Mouse (Mus musculus) v-Abl transformed pro-B cells (cell line): ENCODE results near the gene Rab31.

ENCODE experiments used
- in situ Hi-C, 2 experiments: fragments of 400-800 bp; cut with MboI; formaldehyde crosslinking; loops; one replicate each; pipeline ENCODE4 v1.15.1; 2025; ENCODE audit not compliant: unreplicated experiment in 2 of 2

The Rab31 gene

DNA sequence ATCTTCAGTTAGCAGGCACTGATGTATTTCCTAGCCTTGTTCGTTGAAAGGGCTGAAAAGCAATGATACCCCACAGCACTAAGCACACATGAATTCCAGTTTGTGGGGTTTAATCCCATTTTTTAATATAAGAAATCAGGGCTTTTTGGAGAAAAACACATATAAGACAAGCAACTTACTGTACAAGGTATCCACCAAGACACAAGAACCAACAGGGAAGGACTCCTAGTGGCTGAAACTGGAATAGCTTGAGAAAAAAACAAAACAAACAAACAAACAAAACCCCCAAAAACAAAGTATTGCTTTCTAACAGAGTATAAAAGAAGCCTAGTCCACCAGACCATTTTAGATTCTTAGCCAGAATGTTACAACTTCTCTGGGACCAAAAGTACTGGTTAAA lies 94.8 kb downstream of the Rab31 start:
- in situ Hi-C loops, result no loop called here

GRCm38 (mm10) chr17:65676536-65676935 lies 96.0 kb downstream of the Rab31 start:
- in situ Hi-C loops, result no loop called here

GRCm38 (mm10) chr17:65675985-65676384 lies 96.6 kb downstream of the Rab31 start:
- in situ Hi-C loops, result no loop called here

DNA sequence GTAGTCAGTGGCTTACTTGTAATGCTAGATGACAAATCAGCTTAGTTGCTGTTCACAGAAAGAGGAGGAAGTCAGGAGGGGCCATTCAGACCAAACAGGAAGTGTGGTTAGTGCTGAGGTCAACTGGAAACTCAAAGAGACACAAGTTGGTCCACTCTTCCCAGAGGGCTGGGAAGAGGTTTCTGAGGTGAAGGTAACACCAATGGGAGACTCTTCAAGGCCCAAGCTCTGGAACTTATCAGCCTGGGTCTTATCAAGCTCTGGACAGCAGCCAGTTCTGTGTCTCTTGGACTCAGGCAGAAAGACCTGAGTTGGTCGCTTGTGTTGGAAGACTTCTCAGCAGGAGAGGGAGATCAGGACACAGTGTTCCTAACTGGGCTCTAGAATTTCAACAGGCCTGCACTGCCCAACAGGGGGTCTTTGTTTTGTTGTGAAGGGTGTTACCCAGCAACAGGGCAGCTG lies 97.8 kb downstream of the Rab31 start:
- in situ Hi-C loops, result no loop called here

DNA sequence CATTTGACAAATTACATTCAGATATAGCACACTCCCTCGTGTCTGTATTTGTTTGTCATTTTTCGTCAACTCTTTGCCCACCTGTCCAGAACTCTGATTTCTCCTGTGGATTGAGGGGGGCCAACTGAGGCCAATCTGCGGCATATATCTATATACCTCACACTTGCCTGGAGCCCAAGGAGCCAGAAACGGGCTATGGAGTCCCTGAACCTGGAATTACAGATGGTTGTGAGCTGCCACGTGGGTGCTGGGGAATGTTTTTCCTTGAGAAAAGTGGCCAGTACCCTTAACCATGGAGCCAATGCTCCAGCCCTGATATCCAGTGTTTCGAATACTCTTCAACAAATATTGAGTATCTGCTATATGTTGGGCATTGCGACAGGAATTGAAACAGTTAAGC lies 99.6 kb downstream of the Rab31 start:
- in situ Hi-C loops, result no loop called here

DNA sequence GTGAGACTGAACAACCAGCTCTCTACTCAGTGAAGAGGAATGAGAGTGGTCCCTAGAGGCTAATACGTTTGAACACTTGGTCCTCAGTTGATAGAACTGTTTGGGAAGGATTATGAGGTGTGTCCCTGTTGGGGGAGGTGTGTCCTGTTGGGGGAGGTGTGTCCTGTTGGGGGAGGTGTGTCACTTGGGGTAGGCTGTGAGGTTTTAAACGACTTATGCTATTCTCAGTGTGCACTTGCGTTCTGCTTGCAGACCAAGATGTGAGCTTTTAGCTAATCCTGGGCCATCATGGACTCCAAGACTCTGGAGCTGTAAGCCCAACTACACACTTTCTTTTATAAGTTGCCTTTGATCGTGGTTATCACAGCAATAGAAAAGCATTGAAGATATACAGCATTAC lies 103.5 kb downstream of the Rab31 start:
- in situ Hi-C loops, result no loop called here

DNA sequence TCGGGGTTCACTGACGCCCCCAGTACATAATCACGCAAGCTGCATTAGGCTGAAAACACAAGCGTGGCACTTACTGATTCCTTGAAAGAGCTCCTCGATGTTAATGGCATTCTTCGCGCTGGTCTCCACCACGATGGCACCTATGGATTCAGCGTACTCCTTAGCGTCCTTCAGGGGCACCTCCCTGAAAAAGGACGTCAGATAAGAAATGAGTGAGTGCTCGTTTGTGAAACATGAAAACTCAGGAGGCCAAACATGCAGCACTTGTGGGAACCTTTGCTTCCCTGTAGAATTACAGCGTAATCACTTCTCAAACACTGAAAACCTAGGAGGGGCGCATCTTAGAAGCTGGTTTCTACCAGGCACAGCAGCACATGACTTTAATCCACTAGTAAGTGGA lies 104.8 kb downstream of the Rab31 start:
- in situ Hi-C loops, result no loop called here

DNA sequence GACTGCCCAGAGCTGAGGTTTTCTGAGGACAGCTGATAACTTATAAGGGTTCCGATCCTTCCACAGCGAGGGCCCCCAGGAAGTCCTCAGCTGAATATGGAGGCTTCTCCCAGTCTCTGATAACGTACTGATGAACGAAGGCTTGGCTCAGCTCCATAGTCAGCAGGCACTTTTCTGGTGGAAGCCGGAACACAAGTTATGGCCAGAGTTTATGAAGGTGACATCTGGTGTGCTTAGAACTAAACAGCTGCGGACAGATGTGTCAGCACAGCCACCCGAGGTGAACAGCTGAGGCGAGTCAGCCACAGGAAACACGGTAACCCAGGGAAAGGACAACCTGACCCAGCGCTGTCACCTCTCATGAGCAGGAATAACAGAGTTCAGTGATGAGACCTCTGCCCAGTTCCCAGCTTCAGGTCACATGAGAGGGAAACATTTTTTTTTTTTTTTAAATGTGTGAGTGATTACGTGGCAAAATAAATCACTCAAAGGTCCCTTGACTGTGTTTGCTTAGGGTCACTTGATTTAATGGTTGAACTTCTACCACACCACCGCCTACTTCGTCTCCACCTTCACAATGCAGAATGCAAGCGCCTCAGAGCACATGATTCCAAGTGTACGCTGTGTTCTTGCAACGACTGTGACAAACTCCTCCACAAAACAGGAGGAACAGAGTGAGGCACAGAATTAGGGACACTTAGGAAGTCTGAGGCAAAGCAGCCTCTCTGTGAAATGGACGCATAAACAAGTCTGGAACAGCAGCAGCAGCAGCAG lies 106.0 kb downstream of the Rab31 start:
- in situ Hi-C loops, result no loop called here

- in situ Hi-C loops, result no loop called here
Observed at GRCm38 (mm10) chr17:65665786-65666387, 106.7 kb downstream of the Rab31 start.

- in situ Hi-C loops, result no loop called here
Observed at GRCm38 (mm10) chr17:65663329-65664078, 109.0 kb downstream of the Rab31 start.

GRCm38 (mm10) chr17:65662662-65663061 lies 109.9 kb downstream of the Rab31 start:
- in situ Hi-C loops, result no loop called here

- in situ Hi-C loops, result no loop called here
Observed at GRCm38 (mm10) chr17:65658416-65658815, 114.1 kb downstream of the Rab31 start.

DNA sequence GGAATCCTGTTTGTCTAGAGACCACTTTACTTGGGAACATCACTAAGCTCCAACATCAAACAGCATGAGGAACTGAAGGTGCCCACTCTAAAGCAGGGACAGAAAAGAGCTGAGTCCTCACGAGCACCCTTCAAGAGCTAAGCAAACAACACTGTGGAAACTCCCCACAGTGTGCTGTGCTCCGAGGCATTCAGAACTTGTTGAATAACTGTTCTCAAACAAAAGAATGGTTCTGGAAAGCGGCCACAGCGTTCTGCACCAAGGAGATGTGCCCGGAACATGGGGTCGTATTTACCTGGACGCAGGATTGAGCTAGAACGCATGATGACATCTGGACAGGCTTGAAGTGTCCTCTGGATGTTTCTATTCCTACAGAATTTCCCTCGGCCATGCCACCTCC lies 114.6 kb downstream of the Rab31 start:
- in situ Hi-C loops, result no loop called here

- in situ Hi-C loops, result no loop called here
Observed at GRCm38 (mm10) chr17:65656731-65657130, 115.8 kb downstream of the Rab31 start.

- in situ Hi-C loops, result no loop called here
Observed at GRCm38 (mm10) chr17:65656076-65656475, 116.5 kb downstream of the Rab31 start.

DNA sequence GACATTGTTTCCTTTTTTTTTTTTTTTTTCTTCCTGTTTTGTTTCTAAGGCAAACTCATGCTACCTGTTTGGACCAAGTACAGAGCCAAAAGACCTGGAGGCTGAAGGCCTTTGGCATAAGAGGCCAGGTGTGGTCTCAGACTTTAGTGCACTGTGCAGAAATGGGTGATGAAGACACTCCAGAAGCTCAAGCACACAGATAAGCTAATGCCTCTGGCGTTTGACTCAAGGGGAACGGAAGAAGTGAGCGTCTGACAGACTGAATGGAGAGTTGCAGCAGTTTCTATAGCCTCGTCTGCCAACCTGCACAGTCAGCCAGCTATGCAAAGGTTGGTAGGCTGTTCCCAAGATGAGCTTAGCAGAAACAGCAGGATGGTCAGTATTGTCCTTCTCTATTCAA lies 116.9 kb downstream of the Rab31 start:
- in situ Hi-C loops, result no loop called here

DNA sequence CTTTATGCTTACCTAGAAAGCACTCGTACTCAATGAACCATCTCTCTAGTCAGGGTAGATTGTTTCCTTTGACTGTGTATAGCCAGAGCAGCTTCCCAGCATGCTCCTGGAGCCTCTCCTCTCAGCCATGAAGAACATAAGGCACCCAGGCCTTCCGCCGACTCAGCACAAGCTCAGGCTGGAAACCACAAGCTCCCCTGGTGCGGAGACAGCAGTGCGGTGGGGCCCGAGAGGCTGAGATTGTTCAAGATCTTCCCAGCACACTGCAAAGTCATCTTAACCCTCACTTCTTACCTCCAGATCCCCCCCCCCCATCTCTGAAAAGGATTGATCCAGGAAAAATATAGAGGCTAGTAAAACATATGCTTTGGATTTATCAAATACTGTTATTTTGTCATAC lies 122.0 kb downstream of the Rab31 start:
- in situ Hi-C loops, result no loop called here

- in situ Hi-C loops, result no loop called here
Observed at GRCm38 (mm10) chr17:65649175-65649493, 123.4 kb downstream of the Rab31 start.

DNA sequence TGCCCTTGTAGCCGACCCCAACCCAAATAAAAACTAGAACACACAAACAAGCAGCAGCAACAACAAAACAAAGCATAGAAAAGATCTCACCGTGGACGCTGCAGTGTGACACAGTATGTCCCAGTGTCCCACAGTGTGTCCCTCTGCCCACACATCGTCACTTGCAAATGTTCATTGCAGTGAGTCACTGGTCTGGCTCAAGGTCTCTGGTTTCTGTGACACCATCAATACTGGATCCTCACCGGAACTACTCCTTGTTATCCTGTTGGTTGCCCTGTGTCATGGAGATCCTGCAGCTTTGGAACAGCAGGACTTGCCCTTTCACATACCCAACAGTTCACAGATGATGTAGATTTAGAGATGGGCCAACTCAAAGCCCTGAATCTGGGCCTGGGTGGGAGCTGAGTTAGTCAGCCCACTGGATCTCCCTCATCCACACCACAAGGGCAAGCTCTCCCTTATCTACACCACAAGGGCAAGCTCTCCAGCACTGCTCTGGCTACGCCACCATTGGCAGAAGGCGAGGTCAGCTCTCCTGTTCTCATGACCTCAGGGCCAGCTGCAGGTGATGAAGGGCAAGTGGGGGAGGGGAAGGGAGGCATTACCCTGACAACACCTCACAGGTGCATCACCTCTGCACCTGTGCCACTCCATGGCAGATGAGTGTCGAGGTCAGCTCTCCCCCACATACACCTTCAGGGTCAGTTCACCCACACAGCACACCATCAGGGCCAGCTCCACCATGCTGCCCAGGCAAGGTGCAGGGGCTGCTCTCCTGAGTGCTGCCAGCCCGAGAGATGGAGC lies 124.0 kb downstream of the Rab31 start:
- in situ Hi-C loops, result no loop called here

DNA sequence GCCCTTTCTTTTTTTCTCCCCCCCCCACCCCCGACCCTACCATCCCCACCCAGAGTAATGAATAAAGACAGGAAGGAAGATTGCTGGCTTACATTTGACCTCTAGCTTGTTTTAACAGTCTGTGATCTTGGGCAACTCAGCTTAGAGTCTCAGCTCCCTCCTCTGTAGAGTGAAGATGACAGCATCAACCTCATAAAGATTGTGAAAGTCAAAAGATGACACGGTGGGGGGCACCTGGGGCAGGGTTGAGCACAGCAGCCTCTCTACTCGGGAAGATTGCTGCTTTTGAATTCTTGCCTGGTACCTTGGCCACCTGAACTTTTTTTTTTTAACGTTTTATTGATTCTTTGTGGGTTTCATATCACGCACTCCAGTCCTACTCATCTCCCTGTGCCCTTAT lies 124.6 kb downstream of the Rab31 start:
- in situ Hi-C loops, result no loop called here

GRCm38 (mm10) chr17:65647226-65647625 lies 125.3 kb downstream of the Rab31 start:
- in situ Hi-C loops, result no loop called here
